Mouse (Mus musculus): ENCODE results near the gene Mpp4. TPM values are rescaled to one million over a fixed set of nuclear protein-coding genes. Genes with fewer than 3 reads are reported as not detected.

The Mpp4 gene
- polyA plus RNA-seq, 1 experiment from 2014 or later, result 0.61 TPM

DNA sequence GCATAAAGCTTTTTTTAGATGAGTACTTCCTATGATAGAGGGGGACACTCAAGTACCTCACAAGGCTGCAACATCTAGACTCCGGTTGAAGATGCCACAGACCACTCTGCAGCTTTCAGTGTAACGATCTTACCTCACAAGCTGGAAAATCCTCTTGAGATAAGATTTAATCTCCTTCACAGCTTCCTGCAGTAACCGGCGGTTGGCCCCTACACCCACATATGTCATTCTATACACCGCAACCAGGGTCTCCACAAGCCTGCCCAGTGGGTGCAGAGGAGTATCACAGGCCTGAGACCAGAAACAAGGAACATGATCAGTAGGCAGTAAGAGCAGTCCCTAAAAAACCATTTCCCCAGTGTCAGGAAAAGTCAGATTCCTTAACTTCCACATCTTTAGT, 9.8 kb upstream of the Mpp4 start:
- Histone ChIP-seq H3K27me3 (replicated peaks; ENCODE audit: control insufficient read depth, insufficient read depth, low read length) (no peaks in the 10 kb centered on the region), H3K4me3 (ENCODE audit: low read length) (no peak overlapping the region), H3K36me3 (ENCODE audit: control insufficient read depth, insufficient read depth, low read length) (peaks cover 32% of the 10 kb centered on the region), H3K4me2 (ENCODE audit: low read length) (no peak overlapping the region), H3K9me3 (ENCODE audit: control insufficient read depth, low read length) (no peaks in the 10 kb centered on the region), H3K4me1 (ENCODE audit: control insufficient read depth, insufficient read depth, low read depth, low read length) (no peaks in the 10 kb centered on the region), H3K9ac (ENCODE audit: low read depth, low read length) (no peak overlapping the region), H3K27ac (ENCODE audit: low read depth, low read length) (no peak overlapping the region)
- 98% methylated on average over 5 of the region's 5 CpGs for WGBS
- ATAC-seq, result no peak

DNA sequence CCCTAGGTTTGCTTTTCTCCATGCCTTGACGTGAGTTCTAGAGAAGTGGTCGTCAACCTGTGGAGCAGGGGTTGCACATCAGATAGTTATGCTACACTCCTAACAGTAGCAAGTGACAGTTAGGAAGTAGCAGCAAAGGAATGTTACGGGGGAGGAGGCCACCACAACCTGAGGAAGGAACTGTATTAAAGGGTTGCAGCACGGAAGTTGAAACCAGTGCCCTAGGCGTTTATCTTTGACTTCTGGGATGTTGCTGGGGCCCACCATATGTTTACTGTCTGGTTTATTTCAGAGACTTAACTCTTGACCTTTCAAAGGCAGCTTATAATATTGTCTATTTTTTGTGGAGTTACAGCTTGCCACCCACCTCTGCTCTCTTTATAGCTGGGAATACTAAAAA, 8.7 kb upstream of the Mpp4 start:
- H3K36me3 ChIP-seq (ENCODE audit: control insufficient read depth, insufficient read depth, low read length), result peaks cover 33% of the 10 kb centered on the region
- no peak overlapping the region for H3K4me2 ChIP-seq (ENCODE audit: low read length)
- no peak overlapping the region for H3K9ac ChIP-seq (ENCODE audit: low read depth, low read length)
- no peaks in the 10 kb centered on the region for H3K27me3 ChIP-seq (replicated peaks; ENCODE audit: control insufficient read depth, insufficient read depth, low read length)
- no peaks in the 10 kb centered on the region for H3K4me1 ChIP-seq (ENCODE audit: control insufficient read depth, insufficient read depth, low read depth, low read length)
- WGBS, result 88% methylated on average over 5 of the region's 5 CpGs
- no peak for ATAC-seq
- H3K4me3 ChIP-seq (ENCODE audit: low read length), result no peak overlapping the region
- H3K9me3 ChIP-seq (ENCODE audit: control insufficient read depth, low read length), result no peaks in the 10 kb centered on the region
- H3K27ac ChIP-seq (ENCODE audit: low read depth, low read length), result no peak overlapping the region

DNA sequence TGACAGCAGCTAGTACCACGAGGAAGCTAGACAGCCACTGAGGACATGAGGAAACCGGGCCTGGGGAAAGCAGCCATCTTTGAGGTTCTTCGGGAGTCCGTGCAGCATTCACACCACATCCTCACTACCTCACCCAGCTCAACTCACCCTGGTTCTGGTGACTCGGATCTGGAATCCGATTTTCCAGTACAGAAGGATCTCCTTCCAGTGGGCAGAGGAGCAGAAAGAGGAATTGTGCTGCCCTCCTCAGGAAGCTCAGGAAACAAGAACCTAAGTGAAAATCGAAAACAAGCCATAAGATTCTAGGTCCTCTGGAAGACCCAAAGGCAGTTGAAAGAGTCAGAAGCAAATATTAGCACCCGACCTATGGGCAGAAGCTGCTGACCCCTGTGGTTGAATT, 7.1 kb upstream of the Mpp4 start:
- Histone ChIP-seq H3K27ac (ENCODE audit: low read depth, low read length) (no peak overlapping the region), H3K9ac (ENCODE audit: low read depth, low read length) (no peak overlapping the region), H3K4me3 (ENCODE audit: low read length) (no peak overlapping the region), H3K9me3 (ENCODE audit: control insufficient read depth, low read length) (no peaks in the 10 kb centered on the region), H3K27me3 (replicated peaks; ENCODE audit: control insufficient read depth, insufficient read depth, low read length) (no peaks in the 10 kb centered on the region), H3K36me3 (ENCODE audit: control insufficient read depth, insufficient read depth, low read length) (peaks cover 36% of the 10 kb centered on the region), H3K4me1 (ENCODE audit: control insufficient read depth, insufficient read depth, low read depth, low read length) (no peaks in the 10 kb centered on the region), H3K4me2 (ENCODE audit: low read length) (no peak overlapping the region)
- 79% methylated on average over 8 of the region's 8 CpGs for WGBS
- ATAC-seq, result no peak

- Histone ChIP-seq H3K4me3 (ENCODE audit: low read length) (no peak overlapping the region), H3K36me3 (ENCODE audit: control insufficient read depth, insufficient read depth, low read length) (peaks cover 31% of the 10 kb centered on the region), H3K9me3 (ENCODE audit: control insufficient read depth, low read length) (no peaks in the 10 kb centered on the region), H3K4me2 (ENCODE audit: low read length) (no peak overlapping the region), H3K27me3 (replicated peaks; ENCODE audit: control insufficient read depth, insufficient read depth, low read length) (no peaks in the 10 kb centered on the region), H3K27ac (ENCODE audit: low read depth, low read length) (no peak overlapping the region), H3K9ac (ENCODE audit: low read depth, low read length) (no peak overlapping the region), H3K4me1 (ENCODE audit: control insufficient read depth, insufficient read depth, low read depth, low read length) (no peaks in the 10 kb centered on the region)
- 79% methylated on average over 6 of the region's 6 CpGs for WGBS
- ATAC-seq, result no peak
These were observed 6.4 kb upstream of the Mpp4 start for GRCm38 (mm10) chr1:59169586-59169985.

- no peaks in the 10 kb centered on the region for H3K9me3 ChIP-seq (ENCODE audit: control insufficient read depth, low read length)
- WGBS, result 96% methylated on average over 2 of the region's 2 CpGs
- peaks cover 33% of the 10 kb centered on the region for H3K36me3 ChIP-seq (ENCODE audit: control insufficient read depth, insufficient read depth, low read length)
- H3K4me1 ChIP-seq (ENCODE audit: control insufficient read depth, insufficient read depth, low read depth, low read length), result no peaks in the 10 kb centered on the region
- no peak overlapping the region for H3K4me3 ChIP-seq (ENCODE audit: low read length)
- H3K9ac ChIP-seq (ENCODE audit: low read depth, low read length), result no peak overlapping the region
- H3K4me2 ChIP-seq (ENCODE audit: low read length), result no peak overlapping the region
- H3K27ac ChIP-seq (ENCODE audit: low read depth, low read length), result no peak overlapping the region
- no peaks in the 10 kb centered on the region for H3K27me3 ChIP-seq (replicated peaks; ENCODE audit: control insufficient read depth, insufficient read depth, low read length)
- ATAC-seq, result no peak
These were observed 5.4 kb upstream of the Mpp4 start for GRCm38 (mm10) chr1:59168556-59168955.

DNA sequence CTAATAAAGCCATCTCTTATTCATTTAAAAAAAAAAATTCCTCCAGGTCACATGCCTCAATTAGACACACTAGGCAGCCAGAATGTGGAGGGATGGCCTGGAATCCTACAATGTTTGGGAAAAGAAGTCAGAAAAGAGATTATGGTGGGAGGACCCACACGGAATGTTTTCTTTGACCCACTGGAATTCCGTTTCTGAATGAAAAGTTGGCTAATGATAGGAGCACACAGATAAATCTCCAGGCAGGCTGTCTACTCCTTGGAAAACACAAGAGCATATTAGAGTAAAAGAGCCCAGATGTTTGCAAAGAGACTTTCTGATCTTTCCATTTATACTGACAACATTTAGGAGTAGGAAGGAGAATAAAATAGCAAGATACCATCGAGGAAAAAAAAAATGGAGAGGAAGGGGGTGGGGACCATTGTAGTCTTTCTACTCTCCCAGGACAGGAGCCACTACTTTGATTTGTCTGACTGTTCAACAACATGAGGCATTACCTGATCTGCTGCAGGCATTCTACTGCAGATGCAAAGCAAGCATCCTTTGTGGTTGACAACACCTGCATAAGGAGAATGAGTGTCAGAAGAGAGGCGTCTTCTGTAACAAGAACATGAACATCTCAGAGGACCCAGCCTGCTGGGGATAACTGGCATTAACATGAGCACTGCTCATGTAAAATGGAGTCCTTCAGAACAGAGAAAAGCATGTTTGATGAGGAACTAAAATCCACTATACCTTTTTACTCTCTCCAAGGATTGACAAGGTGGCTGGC, 4.7 kb upstream of the Mpp4 start:
- Histone ChIP-seq H3K9me3 (ENCODE audit: control insufficient read depth, low read length) (no peaks in the 10 kb centered on the region), H3K4me1 (ENCODE audit: control insufficient read depth, insufficient read depth, low read depth, low read length) (no peaks in the 10 kb centered on the region), H3K4me3 (ENCODE audit: low read length) (no peak overlapping the region), H3K27ac (ENCODE audit: low read depth, low read length) (no peak overlapping the region), H3K9ac (ENCODE audit: low read depth, low read length) (no peak overlapping the region), H3K27me3 (replicated peaks; ENCODE audit: control insufficient read depth, insufficient read depth, low read length) (no peaks in the 10 kb centered on the region), H3K4me2 (ENCODE audit: low read length) (no peak overlapping the region), H3K36me3 (ENCODE audit: control insufficient read depth, insufficient read depth, low read length) (peaks cover 33% of the 10 kb centered on the region)
- WGBS, result 78% methylated on average over 4 of the region's 4 CpGs
- no peak for ATAC-seq

- Histone ChIP-seq H3K27me3 (replicated peaks; ENCODE audit: control insufficient read depth, insufficient read depth, low read length) (no peaks in the 10 kb centered on the region), H3K4me1 (ENCODE audit: control insufficient read depth, insufficient read depth, low read depth, low read length) (no peaks in the 10 kb centered on the region), H3K4me2 (ENCODE audit: low read length) (no peak overlapping the region), H3K27ac (ENCODE audit: low read depth, low read length) (no peak overlapping the region), H3K9me3 (ENCODE audit: control insufficient read depth, low read length) (no peaks in the 10 kb centered on the region), H3K4me3 (ENCODE audit: low read length) (no peak overlapping the region), H3K9ac (ENCODE audit: low read depth, low read length) (no peak overlapping the region), H3K36me3 (ENCODE audit: control insufficient read depth, insufficient read depth, low read length) (peaks cover 30% of the 10 kb centered on the region)
- 83% methylated on average over 9 of the region's 9 CpGs for WGBS
- no peak for ATAC-seq
These were observed 3.2 kb upstream of the Mpp4 start for GRCm38 (mm10) chr1:59166232-59166905.

- H3K27me3 ChIP-seq (replicated peaks; ENCODE audit: control insufficient read depth, insufficient read depth, low read length), result no peaks in the 10 kb centered on the region
- H3K36me3 ChIP-seq (ENCODE audit: control insufficient read depth, insufficient read depth, low read length), result peaks cover 26% of the 10 kb centered on the region
- whole genome bisulfite sequencing, result 66% methylated on average over 5 of the region's 5 CpGs
- no peak overlapping the region for H3K4me3 ChIP-seq (ENCODE audit: low read length)
- no peaks in the 10 kb centered on the region for H3K4me1 ChIP-seq (ENCODE audit: control insufficient read depth, insufficient read depth, low read depth, low read length)
- no peak overlapping the region for H3K9ac ChIP-seq (ENCODE audit: low read depth, low read length)
- H3K4me2 ChIP-seq (ENCODE audit: low read length), result no peak overlapping the region
- no peaks in the 10 kb centered on the region for H3K9me3 ChIP-seq (ENCODE audit: control insufficient read depth, low read length)
- ATAC-seq, result no peak
- no peak overlapping the region for H3K27ac ChIP-seq (ENCODE audit: low read depth, low read length)
These were observed 729 bp upstream of the Mpp4 start for GRCm38 (mm10) chr1:59163918-59164317.

DNA sequence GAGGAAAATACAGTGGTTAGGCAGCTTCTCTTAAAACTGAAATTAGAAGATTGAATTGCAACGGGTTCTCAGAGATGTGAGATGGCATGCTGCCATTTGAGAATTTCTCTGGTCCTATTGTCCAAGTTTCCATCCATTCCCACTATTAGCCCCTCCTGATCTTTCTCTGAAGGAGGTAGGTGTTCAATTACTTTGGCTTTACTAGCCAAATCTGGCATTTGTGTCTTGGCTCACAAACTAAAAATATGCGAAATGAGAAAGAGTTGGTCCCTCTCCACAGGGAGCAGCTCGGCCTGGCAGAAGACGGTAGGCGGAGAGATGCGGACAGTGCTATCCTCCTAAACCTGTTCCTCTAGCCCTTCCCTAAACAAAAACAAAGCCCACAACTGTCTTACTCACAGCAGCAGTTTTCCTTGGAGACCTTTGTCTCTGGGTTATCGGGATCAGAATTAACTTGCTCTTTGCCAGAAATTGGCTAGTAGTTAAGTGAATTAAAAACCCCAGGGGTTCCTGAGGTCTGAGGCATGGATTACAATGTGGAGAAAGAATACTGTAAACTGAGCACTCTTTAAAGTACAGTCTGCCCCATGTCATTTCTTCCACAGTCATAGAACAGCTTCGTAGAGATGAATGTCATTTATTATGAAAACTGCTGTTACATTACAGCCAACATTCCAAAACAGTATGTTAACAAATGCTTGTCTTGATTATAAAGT, 722 bp downstream of the Mpp4 start:
- H3K27ac ChIP-seq (ENCODE audit: low read depth, low read length), result no peak overlapping the region
- no peaks in the 10 kb centered on the region for H3K27me3 ChIP-seq (replicated peaks; ENCODE audit: control insufficient read depth, insufficient read depth, low read length)
- 42% methylated on average over 8 of the region's 8 CpGs for WGBS
- no peak for ATAC-seq
- no peak overlapping the region for H3K4me2 ChIP-seq (ENCODE audit: low read length)
- H3K9ac ChIP-seq (ENCODE audit: low read depth, low read length), result no peak overlapping the region
- H3K4me3 ChIP-seq (ENCODE audit: low read length), result no peak overlapping the region
- no peaks in the 10 kb centered on the region for H3K4me1 ChIP-seq (ENCODE audit: control insufficient read depth, insufficient read depth, low read depth, low read length)
- H3K9me3 ChIP-seq (ENCODE audit: control insufficient read depth, low read length), result no peaks in the 10 kb centered on the region
- H3K36me3 ChIP-seq (ENCODE audit: control insufficient read depth, insufficient read depth, low read length), result peaks cover 18% of the 10 kb centered on the region
